Mouse (Mus musculus): ENCODE measurements at regions not wholly inside any gene's neighbourhood (a gene's known extent, or its start where the extent isn't known, plus 50 kb on each side); places are given as distances from the start of the nearest gene placed in this dataset.

GRCm38 (mm10) chr2:170220871-170221369 lies 73.0 kb upstream of the Zfp217 start:
- H3K4me1 ChIP-seq (ENCODE audit: insufficient read depth, low read length): peaks cover 54% of the 10 kb centered on the region

GRCm38 (mm10) chr2:170220443-170220842 lies 72.5 kb upstream of the Zfp217 start:
- Histone ChIP-seq H3K4me1 (ENCODE audit: insufficient read depth, low read length) (peaks cover 51% of the 10 kb centered on the region), H3K9ac (replicated peaks; ENCODE audit: low read length) (peak overlapping the region; percentile 61)
- WGBS: 2% methylated on average over 11 of the region's 11 CpGs

More at GRCm38 (mm10) chr2:170220871-170221369, 73.0 kb upstream of the Zfp217 start:
- no peak for ATAC-seq (ENCODE audit: low FRiP score, low TSS enrichment)
- Histone ChIP-seq H3K27me3 (ENCODE audit: insufficient read depth, low read length) (no peaks in the 10 kb centered on the region), H3K9me3 (ENCODE audit: low read length) (no peaks in the 10 kb centered on the region), H3K36me3 (ENCODE audit: insufficient read depth, low read length) (no peaks in the 10 kb centered on the region), H3K27ac (ENCODE audit: low read length) (peak overlapping the region; percentile 87), H3K4me3 (ENCODE audit: low read length) (peak overlapping the region; percentile 47), H3K9ac (replicated peaks; ENCODE audit: low read length) (peak overlapping the region; percentile 61), H3K4me2 (replicated peaks; ENCODE audit: low read depth, low read length) (peak overlapping the region; percentile 75)
- 0% methylated on average over 20 of the region's 20 CpGs for WGBS

GRCm38 (mm10) chr2:170219611-170220401 lies 71.9 kb upstream of the Zfp217 start:
- no peaks in the 10 kb centered on the region for H3K36me3 ChIP-seq (ENCODE audit: insufficient read depth, low read length)
- peak overlapping the region; percentile 75 for H3K4me2 ChIP-seq (replicated peaks; ENCODE audit: low read depth, low read length)
- H3K9me3 ChIP-seq (ENCODE audit: low read length): peaks cover 5% of the 10 kb centered on the region
- peak overlapping the region; percentile 46 for H3K4me3 ChIP-seq (ENCODE audit: low read length)
- no peaks in the 10 kb centered on the region for H3K27me3 ChIP-seq (ENCODE audit: insufficient read depth, low read length)
- ATAC-seq (ENCODE audit: low FRiP score, low TSS enrichment): no peak
- peak overlapping the region; percentile 87 for H3K27ac ChIP-seq (ENCODE audit: low read length)
- WGBS: 4% methylated on average over 20 of the region's 20 CpGs
- peaks cover 50% of the 10 kb centered on the region for H3K4me1 ChIP-seq (ENCODE audit: insufficient read depth, low read length)
- peak overlapping the region; percentile 68 for H3K9ac ChIP-seq (replicated peaks; ENCODE audit: low read length)

More at GRCm38 (mm10) chr2:170220443-170220842, 72.5 kb upstream of the Zfp217 start:
- Histone ChIP-seq H3K36me3 (ENCODE audit: insufficient read depth, low read length) (no peaks in the 10 kb centered on the region), H3K9me3 (ENCODE audit: low read length) (no peaks in the 10 kb centered on the region), H3K27me3 (ENCODE audit: insufficient read depth, low read length) (no peaks in the 10 kb centered on the region), H3K27ac (ENCODE audit: low read length) (peak overlapping the region; percentile 87), H3K4me2 (replicated peaks; ENCODE audit: low read depth, low read length) (peak overlapping the region; percentile 75), H3K4me3 (ENCODE audit: low read length) (peak overlapping the region; percentile 47)
- 0 out of 2 replicates have a peak, but pooled peaks have one; percentile 33 for ATAC-seq (ENCODE audit: low FRiP score, low TSS enrichment)

- ATAC-seq (ENCODE audit: low FRiP score, low TSS enrichment): no peak
- Histone ChIP-seq H3K36me3 (ENCODE audit: insufficient read depth, low read length) (no peaks in the 10 kb centered on the region), H3K9ac (replicated peaks; ENCODE audit: low read length) (peak overlapping the region; percentile 68), H3K9me3 (ENCODE audit: low read length) (peaks cover 7% of the 10 kb centered on the region), H3K27ac (ENCODE audit: low read length) (peak overlapping the region; percentile 87; the same call in 1 of the 2 replicates), H3K4me2 (replicated peaks; ENCODE audit: low read depth, low read length) (peak overlapping the region; percentile 75), H3K4me1 (ENCODE audit: insufficient read depth, low read length) (peaks cover 50% of the 10 kb centered on the region), H3K27me3 (ENCODE audit: insufficient read depth, low read length) (no peaks in the 10 kb centered on the region), H3K4me3 (ENCODE audit: low read length) (peak overlapping the region; percentile 46)
- WGBS: 1% methylated on average over 11 of the region's 11 CpGs
These were observed 71.3 kb upstream of the Zfp217 start for GRCm38 (mm10) chr2:170219161-170219581.

- Histone ChIP-seq H3K4me3 (ENCODE audit: low read length) (peak overlapping the region; percentile 46), H3K27ac (ENCODE audit: low read length) (peak overlapping the region; percentile 87)
- WGBS: 10% methylated on average over 22 of the region's 22 CpGs
These were observed 70.5 kb upstream of the Zfp217 start for GRCm38 (mm10) chr2:170218230-170219044.

GRCm38 (mm10) chr2:170216311-170216710 lies 68.4 kb upstream of the Zfp217 start:
- Histone ChIP-seq H3K4me2 (replicated peaks; ENCODE audit: low read depth, low read length) (no peak overlapping the region), H3K27ac (ENCODE audit: low read length) (no peak overlapping the region), H3K36me3 (ENCODE audit: insufficient read depth, low read length) (no peaks in the 10 kb centered on the region), H3K9me3 (ENCODE audit: low read length) (peaks cover 7% of the 10 kb centered on the region), H3K9ac (replicated peaks; ENCODE audit: low read length) (no peak overlapping the region), H3K27me3 (ENCODE audit: insufficient read depth, low read length) (no peaks in the 10 kb centered on the region), H3K4me1 (ENCODE audit: insufficient read depth, low read length) (peaks cover 32% of the 10 kb centered on the region), H3K4me3 (ENCODE audit: low read length) (no peak overlapping the region)
- ATAC-seq (ENCODE audit: low FRiP score, low TSS enrichment): no peak
- WGBS: 94% methylated on average over 7 of the region's 7 CpGs

More at GRCm38 (mm10) chr2:170218230-170219044, 70.5 kb upstream of the Zfp217 start:
- H3K4me1 ChIP-seq (ENCODE audit: insufficient read depth, low read length): peaks cover 50% of the 10 kb centered on the region
- no peaks in the 10 kb centered on the region for H3K36me3 ChIP-seq (ENCODE audit: insufficient read depth, low read length)
- peak; percentile 43 for ATAC-seq (ENCODE audit: low FRiP score, low TSS enrichment)
- H3K27me3 ChIP-seq (ENCODE audit: insufficient read depth, low read length): no peaks in the 10 kb centered on the region
- peaks cover 7% of the 10 kb centered on the region for H3K9me3 ChIP-seq (ENCODE audit: low read length)
- H3K9ac ChIP-seq (replicated peaks; ENCODE audit: low read length): peak overlapping the region; percentile 46
- H3K4me2 ChIP-seq (replicated peaks; ENCODE audit: low read depth, low read length): peak overlapping the region; percentile 75

- no peak overlapping the region for H3K4me2 ChIP-seq (replicated peaks; ENCODE audit: low read depth, low read length)
- peak overlapping the region; percentile 57; the same call in 1 of the 2 replicates for H3K27ac ChIP-seq (ENCODE audit: low read length)
- peak; percentile 82 for ATAC-seq (ENCODE audit: low FRiP score, low TSS enrichment)
These were observed 61.2 kb upstream of the Zfp217 start for GRCm38 (mm10) chr2:170209121-170209520.

GRCm38 (mm10) chr2:170207878-170208277 lies 60.0 kb upstream of the Zfp217 start:
- H3K4me2 ChIP-seq (replicated peaks; ENCODE audit: low read depth, low read length): no peak overlapping the region
- 82% methylated on average over 7 of the region's 7 CpGs for WGBS
- H3K4me3 ChIP-seq (ENCODE audit: low read length): no peak overlapping the region
- no peaks in the 10 kb centered on the region for H3K9me3 ChIP-seq (ENCODE audit: low read length)
- no peak overlapping the region for H3K9ac ChIP-seq (replicated peaks; ENCODE audit: low read length)
- ATAC-seq (ENCODE audit: low FRiP score, low TSS enrichment): no peak
- no peaks in the 10 kb centered on the region for H3K27me3 ChIP-seq (ENCODE audit: insufficient read depth, low read length)
- no peak overlapping the region for H3K27ac ChIP-seq (ENCODE audit: low read length)
- H3K36me3 ChIP-seq (ENCODE audit: insufficient read depth, low read length): no peaks in the 10 kb centered on the region
- H3K4me1 ChIP-seq (ENCODE audit: insufficient read depth, low read length): peaks cover 18% of the 10 kb centered on the region

More at GRCm38 (mm10) chr2:170209121-170209520, 61.2 kb upstream of the Zfp217 start:
- Histone ChIP-seq H3K4me1 (ENCODE audit: insufficient read depth, low read length) (peaks cover 18% of the 10 kb centered on the region), H3K9me3 (ENCODE audit: low read length) (no peaks in the 10 kb centered on the region), H3K27me3 (ENCODE audit: insufficient read depth, low read length) (no peaks in the 10 kb centered on the region), H3K36me3 (ENCODE audit: insufficient read depth, low read length) (no peaks in the 10 kb centered on the region), H3K4me3 (ENCODE audit: low read length) (no peak overlapping the region), H3K9ac (replicated peaks; ENCODE audit: low read length) (no peak overlapping the region)
- 47% methylated on average over 12 of the region's 12 CpGs for WGBS

GRCm38 (mm10) chr2:170207395-170207794 lies 59.5 kb upstream of the Zfp217 start:
- 95% methylated on average over 6 of the region's 6 CpGs for WGBS
- Histone ChIP-seq H3K4me2 (replicated peaks; ENCODE audit: low read depth, low read length) (no peak overlapping the region), H3K9ac (replicated peaks; ENCODE audit: low read length) (no peak overlapping the region), H3K36me3 (ENCODE audit: insufficient read depth, low read length) (no peaks in the 10 kb centered on the region), H3K4me1 (ENCODE audit: insufficient read depth, low read length) (peaks cover 18% of the 10 kb centered on the region), H3K27ac (ENCODE audit: low read length) (no peak overlapping the region), H3K27me3 (ENCODE audit: insufficient read depth, low read length) (no peaks in the 10 kb centered on the region), H3K4me3 (ENCODE audit: low read length) (no peak overlapping the region), H3K9me3 (ENCODE audit: low read length) (no peaks in the 10 kb centered on the region)
- ATAC-seq (ENCODE audit: low FRiP score, low TSS enrichment): no peak

Data from kidney, embryonic 16.5 days (tissue).